Mouse (Mus musculus) liver, postnatal 0 days (tissue): ENCODE measurements at regions not wholly inside any gene's neighbourhood (a gene's known extent, or its start where the extent isn't known, plus 50 kb on each side); places are given as distances from the start of the nearest gene placed in this dataset.

Source experiments
- ATAC-seq: fragments of 200-750 bp; cut with Nextera tagmentation; 2 replicates; pipeline ENCODE4 v1.8.0; 2017; ENCODE audit warnings: mild to moderate bottlenecking, moderate library complexity
- DNase-seq: peaks from one replicate; pipeline ENCODE4 v3.0.0-alpha.2; 2016
- H3K27ac ChIP-seq: fragments of 300-500 bp; sonication (generic); 2 replicates; pipeline ENCODE4 v1.5.1; 2014; ENCODE audit warnings: antibody characterized with exemption, moderate library complexity, mild to moderate bottlenecking, low read depth
- H3K27me3 ChIP-seq: fragments of 300-500 bp; sonication (generic); 2 replicates; pipeline ENCODE4 v1.6.1; 2014; ENCODE audit warnings: low read length, control low read depth, mixed read lengths; ENCODE audit not compliant: insufficient read depth
- H3K36me3 ChIP-seq: fragments of 300-500 bp; sonication (generic); replicated peaks from 2 replicates; pipeline ENCODE4 v1.6.1; 2014; ENCODE audit warnings: mild to moderate bottlenecking, control low read depth, low read length, moderate library complexity, mixed read lengths; ENCODE audit not compliant: insufficient read depth
- H3K4me1 ChIP-seq: fragments of 300-500 bp; sonication (generic); 2 replicates; pipeline ENCODE4 v1.6.1; 2014; ENCODE audit warnings: antibody characterized with exemption, mild to moderate bottlenecking, control low read depth; ENCODE audit not compliant: insufficient read depth
- H3K4me2 ChIP-seq: fragments of 300-500 bp; sonication (generic); 2 replicates; pipeline ENCODE4 v1.6.1; 2014; ENCODE audit warnings: low read depth, mild to moderate bottlenecking, low read length, moderate library complexity, mixed read lengths
- H3K4me3 ChIP-seq: fragments of 300-500 bp; sonication (generic); 2 replicates; pipeline ENCODE4 v1.5.1; 2014; ENCODE audit warnings: low read depth, low read length
- H3K9ac ChIP-seq: fragments of 300-500 bp; sonication (generic); replicated peaks from 2 replicates; pipeline ENCODE4 v1.6.1; 2014; ENCODE audit warnings: mild to moderate bottlenecking, moderate library complexity
- H3K9me3 ChIP-seq: fragments of 300-500 bp; sonication (generic); 2 replicates; pipeline ENCODE4 v1.6.1; 2016; ENCODE audit warnings: mild to moderate bottlenecking, control low read depth, low read length, mixed read lengths
- CTCF ChIP-seq: sonication (generic); IDR thresholded peaks from 2 replicates; pipeline ENCODE4 v1.5.1; 2016; ENCODE audit warnings: antibody characterized with exemption, low read depth
- EP300 ChIP-seq: IDR thresholded peaks from 2 replicates; pipeline ENCODE4 v1.6.1; 2016; ENCODE audit warnings: antibody characterized with exemption, low read depth, mild to moderate bottlenecking
- WGBS: fragments of 180-500 bp; shearing (Covaris S2); extraction: QIAGEN DNeasy Blood & Tissue Kit; methylation state at CpG from one replicate; pipeline ENCODE4 v1.1.7; 2014; ENCODE audit not compliant: insufficient replicate concordance; 5-methylcytosine and 5-hydroxymethylcytosine counted together

DNA sequence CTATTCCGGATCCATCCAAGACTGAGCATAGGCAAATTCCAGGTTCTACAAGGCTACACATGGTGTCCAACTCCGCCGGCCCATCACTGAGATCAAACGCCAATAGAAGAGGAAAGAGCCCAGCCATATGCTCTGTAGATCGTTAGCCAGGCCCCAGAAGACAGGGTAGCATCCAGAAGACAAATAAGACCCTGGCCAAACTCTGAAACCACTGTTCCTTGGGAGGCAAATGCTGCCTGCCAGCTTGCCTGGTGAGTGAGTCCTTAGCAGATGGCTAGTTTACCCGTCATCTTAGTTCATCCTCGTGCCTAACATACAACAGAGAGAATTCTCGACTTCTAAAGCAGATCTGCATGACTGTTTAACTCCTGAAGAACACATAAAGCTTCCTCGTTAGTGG, 109.4 kb upstream of the Arid2 start:
- Histone ChIP-seq H3K27ac (no peak overlapping the region), H3K9me3 (no peaks in the 10 kb centered on the region), H3K27me3 (no peaks in the 10 kb centered on the region), H3K36me3 (no peaks in the 10 kb centered on the region), H3K4me3 (no peak overlapping the region), H3K4me2 (no peak overlapping the region), H3K4me1 (no peaks in the 10 kb centered on the region), H3K9ac (no peak overlapping the region)
- ATAC-seq, result no peak
- no peak for DNase-seq
- no peak for TF ChIP-seq EP300
- TF ChIP-seq CTCF, result no peak
- 77% methylated on average over 9 of the region's 9 CpGs for WGBS

DNA sequence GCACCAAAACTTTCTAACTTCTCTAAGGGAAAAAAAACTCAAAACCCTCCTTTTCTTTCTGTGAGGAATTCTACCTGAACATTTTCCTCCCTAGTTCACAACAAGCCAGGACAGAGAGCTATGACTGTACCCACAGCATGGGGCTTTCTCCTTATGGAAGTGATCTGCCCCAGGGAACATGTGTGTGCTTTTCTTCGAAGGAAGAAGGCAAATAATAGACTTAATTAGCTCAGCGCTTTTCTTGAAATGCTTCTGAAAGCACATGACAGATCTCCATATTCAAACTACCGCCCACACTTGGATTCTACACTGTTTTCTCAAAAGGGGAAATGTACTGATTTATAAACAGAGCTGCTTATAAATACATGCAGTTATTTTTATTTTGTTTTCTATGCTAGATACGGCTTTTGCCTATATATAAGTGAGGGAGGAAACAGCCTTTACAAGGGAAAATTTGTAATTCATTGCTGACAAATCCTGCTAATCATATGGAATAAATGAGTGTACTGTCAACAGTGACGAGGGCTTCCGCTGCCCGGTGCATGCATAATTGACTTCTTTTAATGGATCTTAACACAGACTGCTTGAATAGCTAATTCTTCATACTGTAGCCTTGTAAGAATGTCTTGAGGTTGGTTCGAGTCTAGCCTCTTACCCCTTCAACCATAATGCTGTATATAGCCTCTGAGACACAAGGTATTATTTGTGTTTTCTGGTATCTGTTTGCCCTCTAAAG, 108.8 kb upstream of the Arid2 start:
- Histone ChIP-seq H3K27me3 (no peaks in the 10 kb centered on the region), H3K9ac (no peak overlapping the region), H3K36me3 (no peaks in the 10 kb centered on the region), H3K4me2 (no peak overlapping the region), H3K4me3 (no peak overlapping the region), H3K27ac (no peak overlapping the region), H3K9me3 (no peaks in the 10 kb centered on the region), H3K4me1 (no peaks in the 10 kb centered on the region)
- TF ChIP-seq CTCF, result no peak
- TF ChIP-seq EP300, result no peak
- DNase-seq (no peak), ATAC-seq (no peak)
- WGBS, result 72% methylated on average over 8 of the region's 8 CpGs

DNA sequence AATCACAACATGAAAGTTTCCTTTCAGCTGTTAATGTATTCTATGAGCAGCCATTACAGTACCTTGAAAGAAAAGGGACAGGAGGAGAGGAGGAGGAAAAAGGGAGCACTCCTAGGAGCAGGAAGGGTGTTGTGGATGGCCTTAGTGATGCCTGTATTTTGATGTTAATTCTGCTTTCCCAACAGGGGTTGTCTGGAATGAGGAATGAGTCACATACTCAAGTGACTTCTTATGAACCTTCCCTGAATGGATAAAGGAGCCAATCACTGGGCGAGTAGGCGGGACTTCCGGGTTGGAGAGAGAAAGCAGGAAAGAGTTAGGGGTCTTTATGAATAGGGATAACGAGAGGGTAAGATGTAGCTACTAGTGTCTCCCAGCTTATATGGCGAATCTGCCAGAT, 107.8 kb upstream of the Arid2 start:
- Histone ChIP-seq H3K9me3 (no peaks in the 10 kb centered on the region), H3K27me3 (no peaks in the 10 kb centered on the region), H3K4me2 (no peak overlapping the region), H3K4me1 (no peaks in the 10 kb centered on the region), H3K9ac (no peak overlapping the region), H3K36me3 (no peaks in the 10 kb centered on the region), H3K27ac (no peak overlapping the region), H3K4me3 (no peak overlapping the region)
- ATAC-seq (no peak), DNase-seq (no peak)
- WGBS, result 77% methylated on average over 5 of the region's 5 CpGs
- TF ChIP-seq CTCF (no peak), EP300 (no peak)

DNA sequence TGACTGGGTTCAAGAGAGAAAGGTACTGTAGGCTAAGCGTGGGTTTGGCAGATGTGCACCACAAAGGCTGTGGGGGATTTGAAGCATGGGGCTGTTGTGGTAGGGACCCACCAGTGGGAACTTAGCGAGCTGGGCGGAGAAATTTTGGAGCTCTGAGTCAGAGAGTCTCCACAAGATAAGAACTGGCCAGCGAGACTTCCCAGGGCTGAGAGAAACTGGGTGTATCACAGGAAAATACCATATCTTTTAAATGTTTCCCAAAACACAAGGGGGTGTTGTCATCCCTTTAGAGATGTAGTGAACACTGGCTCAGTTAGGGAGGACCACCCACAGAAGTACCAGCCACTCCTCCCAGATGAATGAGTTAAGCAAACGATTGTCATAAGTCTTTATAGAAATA, 107.3 kb upstream of the Arid2 start:
- ATAC-seq (no peak), DNase-seq (no peak)
- no peaks in the 10 kb centered on the region for H3K9me3 ChIP-seq
- H3K27me3 ChIP-seq, result no peaks in the 10 kb centered on the region
- 57% methylated on average over 5 of the region's 5 CpGs for WGBS
- H3K36me3 ChIP-seq, result no peaks in the 10 kb centered on the region
- H3K27ac ChIP-seq, result no peak overlapping the region
- H3K4me1 ChIP-seq, result no peaks in the 10 kb centered on the region
- H3K4me3 ChIP-seq, result no peak overlapping the region
- TF ChIP-seq EP300, result no peak
- H3K4me2 ChIP-seq, result no peak overlapping the region
- no peak overlapping the region for H3K9ac ChIP-seq

DNA sequence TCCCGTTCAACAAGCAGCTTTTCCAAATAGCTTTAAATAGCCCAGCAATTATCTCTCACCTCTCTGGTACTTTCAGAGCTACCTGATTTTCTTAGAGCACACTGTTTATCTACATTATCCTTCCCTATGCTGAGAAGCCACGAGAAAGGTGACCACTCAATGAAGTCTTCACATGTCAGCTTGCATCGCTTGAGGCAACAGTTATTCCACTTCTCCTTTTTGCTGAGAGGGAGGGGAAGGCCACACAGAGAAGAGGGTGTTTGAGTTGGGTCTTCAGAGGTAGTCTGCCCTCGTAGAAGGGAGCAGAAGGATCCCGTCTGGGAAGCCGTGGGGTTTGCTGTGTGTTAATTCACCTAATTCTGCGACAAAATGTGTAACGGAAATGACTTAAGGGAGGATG, 106.3 kb upstream of the Arid2 start:
- Histone ChIP-seq H3K9me3 (no peaks in the 10 kb centered on the region), H3K4me1 (no peaks in the 10 kb centered on the region), H3K27ac (no peak overlapping the region), H3K36me3 (no peaks in the 10 kb centered on the region), H3K27me3 (no peaks in the 10 kb centered on the region), H3K4me2 (no peak overlapping the region), H3K9ac (no peak overlapping the region), H3K4me3 (no peak overlapping the region)
- ATAC-seq, result no peak
- 56% methylated on average over 8 of the region's 8 CpGs for WGBS
- TF ChIP-seq EP300 (no peak), CTCF (no peak)
- no peak for DNase-seq

DNA sequence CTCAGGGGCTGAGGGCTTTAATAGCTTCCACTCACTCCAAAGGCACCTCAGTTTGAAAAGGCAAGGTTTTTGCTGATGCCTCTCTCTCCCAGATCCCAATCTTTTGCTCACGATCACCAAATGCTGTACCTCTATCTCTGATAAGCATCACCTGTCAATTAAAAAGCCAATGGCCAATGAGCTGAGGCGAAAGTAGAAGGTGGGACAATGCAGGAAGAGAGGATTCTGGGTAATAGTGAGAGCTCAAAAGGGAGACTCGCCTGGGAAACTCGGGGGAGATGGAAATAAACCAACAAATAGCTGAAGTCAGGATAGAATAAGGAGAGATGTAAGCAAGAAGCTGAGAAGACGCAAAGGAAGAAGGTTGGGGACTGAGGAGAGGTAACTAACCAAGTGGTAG, 105.0 kb upstream of the Arid2 start:
- H3K4me1 ChIP-seq, result no peaks in the 10 kb centered on the region
- no peak for TF ChIP-seq CTCF
- TF ChIP-seq EP300, result no peak
- no peak overlapping the region for H3K4me2 ChIP-seq
- DNase-seq (no peak), ATAC-seq (no peak)
- no peaks in the 10 kb centered on the region for H3K27me3 ChIP-seq
- H3K4me3 ChIP-seq, result no peak overlapping the region
- H3K27ac ChIP-seq, result no peak overlapping the region
- WGBS, result 75% methylated on average over 5 of the region's 5 CpGs
- H3K9ac ChIP-seq, result no peak overlapping the region
- H3K9me3 ChIP-seq, result no peaks in the 10 kb centered on the region
- H3K36me3 ChIP-seq, result no peaks in the 10 kb centered on the region

DNA sequence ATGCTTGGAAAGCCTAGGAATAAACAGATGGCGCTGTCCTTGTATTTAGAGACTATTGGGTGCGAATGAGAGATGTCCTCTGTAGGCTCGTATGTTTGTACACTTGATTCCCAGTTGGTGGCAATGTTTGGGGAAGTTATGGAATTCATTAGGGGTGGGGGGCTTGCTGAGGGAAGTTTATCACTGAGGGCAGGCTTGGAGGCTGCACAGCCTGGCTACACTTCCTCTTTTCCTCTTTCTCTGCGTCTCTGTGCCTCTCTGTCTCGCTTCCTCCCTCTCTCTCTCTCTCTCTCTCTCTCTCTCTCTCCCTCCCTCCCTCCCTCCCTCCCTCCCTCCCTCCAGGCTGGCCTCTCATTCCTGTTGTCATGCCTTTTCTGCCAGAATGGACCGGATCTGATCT, 104.2 kb upstream of the Arid2 start:
- ATAC-seq (no peak), DNase-seq (no peak)
- H3K9me3 ChIP-seq, result no peaks in the 10 kb centered on the region
- no peak overlapping the region for H3K27ac ChIP-seq
- H3K4me1 ChIP-seq, result no peaks in the 10 kb centered on the region
- no peak overlapping the region for H3K4me2 ChIP-seq
- TF ChIP-seq CTCF, result no peak
- TF ChIP-seq EP300, result no peak
- H3K36me3 ChIP-seq, result no peaks in the 10 kb centered on the region
- no peaks in the 10 kb centered on the region for H3K27me3 ChIP-seq
- H3K9ac ChIP-seq, result no peak overlapping the region
- H3K4me3 ChIP-seq, result no peak overlapping the region
- 37% methylated on average over 6 of the region's 6 CpGs for WGBS
